Mouse (Mus musculus): ENCODE data around the gene Sbk3. TPM values are rescaled to one million over a fixed set of nuclear protein-coding genes. Genes with fewer than 3 reads are reported as not detected.
"Not testable (repeated sequence)": the region's sequence is repeated elsewhere in the genome, so short reads cannot be mapped to it uniquely, and the experiment has no call there.

Sbk3 gene
- 10 to 100 TPM; 21.0 to 24.3 TPM for total RNA-seq (2021)

DNA sequence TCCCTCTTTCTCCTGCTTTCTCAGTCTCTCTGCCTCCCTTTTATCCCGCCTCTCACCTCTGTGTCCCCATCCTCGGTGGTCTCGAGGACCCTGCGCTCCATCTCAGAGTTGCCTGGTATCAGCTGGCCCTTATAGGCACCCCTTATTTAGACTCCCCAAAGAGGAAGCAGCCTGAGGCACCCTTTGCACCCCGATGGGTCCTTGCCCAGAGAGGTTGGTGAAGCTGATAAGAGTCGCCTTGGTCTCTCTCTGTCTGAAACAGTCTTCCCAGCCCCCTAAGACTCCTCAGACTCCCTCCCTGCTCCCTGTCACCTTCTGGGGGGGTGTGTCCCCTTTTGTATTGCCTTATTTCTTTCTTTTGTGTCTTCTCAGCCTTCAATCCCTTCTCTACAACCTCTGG, at the start of gene Sbk3:
Gene Sbk3, minus strand, starts transcription at position 101 of the 400 bp plus-strand sequence.
- DNase-seq: no peak

DNA sequence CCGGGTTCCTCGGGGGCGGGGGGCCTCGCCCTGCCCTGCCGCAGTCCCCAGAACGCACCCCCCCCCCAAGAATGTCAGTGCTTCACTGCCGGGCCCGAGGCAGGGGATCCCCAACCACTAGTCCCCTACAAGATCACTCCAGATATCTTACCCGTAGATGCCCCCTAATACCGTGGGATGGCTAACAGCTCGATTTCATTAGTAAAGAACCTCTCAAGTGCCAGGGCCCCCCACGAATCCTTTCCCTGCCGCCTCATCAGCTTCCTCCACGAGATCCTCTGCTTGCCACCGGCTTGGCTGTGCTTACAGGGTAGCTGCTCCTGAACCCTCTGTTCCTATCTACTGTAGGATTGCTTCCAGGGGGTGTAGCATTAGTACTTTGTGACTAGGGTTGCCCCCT, 49.7 kb upstream of the Sbk3 start:
- no peak for DNase-seq

- peak; percentile 99 for DNase-seq
Measured at GRCm38 (mm10) chr7:5020000-5020681, 49.2 kb upstream of the Sbk3 start, which contains the start of the genes Zfp865 and Ccdc106. Gene Zfp865 (plus strand): TSS chr7:5020376. Gene Ccdc106 (plus strand): TSS chr7:5020553.

- DNase-seq: not testable (repeated sequence)
Measured at GRCm38 (mm10) chr7:5019576-5019975, 48.6 kb upstream of the Sbk3 start.

DNA sequence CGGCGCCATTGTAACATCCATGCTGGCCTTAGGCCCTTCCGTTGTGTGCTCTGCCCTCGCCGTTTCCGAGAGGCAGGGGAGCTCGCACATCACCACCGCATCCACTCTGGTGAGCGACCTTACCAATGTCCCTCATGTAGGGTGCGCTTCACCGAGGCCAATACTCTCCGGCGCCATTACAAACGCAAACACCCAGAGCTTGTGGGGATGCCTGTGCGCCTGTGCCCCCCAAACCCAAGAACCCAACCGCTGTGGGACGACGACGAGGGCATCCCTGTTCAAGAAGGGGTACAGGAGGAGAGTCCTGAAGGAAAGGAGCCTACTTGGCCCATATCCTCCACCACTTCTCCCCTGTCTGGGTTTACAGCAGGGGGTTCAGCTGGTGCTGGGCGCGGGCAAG, 47.0 kb upstream of the Sbk3 start:
- DNase-seq: no peak

- peak; percentile 49 for DNase-seq
Measured at GRCm38 (mm10) chr7:5017352-5017751, 46.4 kb upstream of the Sbk3 start.

- no peak for DNase-seq
Measured at GRCm38 (mm10) chr7:5016920-5017319, 46.0 kb upstream of the Sbk3 start.

DNA sequence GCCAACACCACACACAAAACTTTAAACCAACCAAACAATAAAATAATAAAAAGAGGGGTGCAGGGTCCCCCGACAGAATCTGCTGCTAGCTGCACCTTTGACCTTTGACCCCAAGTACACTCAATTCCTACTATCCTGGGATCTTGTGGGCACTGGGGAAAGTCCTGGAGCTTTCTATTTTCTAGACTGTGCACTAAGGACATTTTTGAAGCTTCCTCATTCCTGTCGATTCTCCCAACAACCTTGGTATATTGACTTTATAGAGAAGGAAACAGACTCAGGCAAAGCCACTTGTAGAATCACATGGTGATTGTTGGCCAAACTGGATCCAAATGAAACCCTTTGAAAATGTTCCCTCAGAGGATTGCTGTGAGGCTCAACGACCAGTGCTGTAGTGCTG, 45.1 kb upstream of the Sbk3 start:
- DNase-seq: no peak

DNA sequence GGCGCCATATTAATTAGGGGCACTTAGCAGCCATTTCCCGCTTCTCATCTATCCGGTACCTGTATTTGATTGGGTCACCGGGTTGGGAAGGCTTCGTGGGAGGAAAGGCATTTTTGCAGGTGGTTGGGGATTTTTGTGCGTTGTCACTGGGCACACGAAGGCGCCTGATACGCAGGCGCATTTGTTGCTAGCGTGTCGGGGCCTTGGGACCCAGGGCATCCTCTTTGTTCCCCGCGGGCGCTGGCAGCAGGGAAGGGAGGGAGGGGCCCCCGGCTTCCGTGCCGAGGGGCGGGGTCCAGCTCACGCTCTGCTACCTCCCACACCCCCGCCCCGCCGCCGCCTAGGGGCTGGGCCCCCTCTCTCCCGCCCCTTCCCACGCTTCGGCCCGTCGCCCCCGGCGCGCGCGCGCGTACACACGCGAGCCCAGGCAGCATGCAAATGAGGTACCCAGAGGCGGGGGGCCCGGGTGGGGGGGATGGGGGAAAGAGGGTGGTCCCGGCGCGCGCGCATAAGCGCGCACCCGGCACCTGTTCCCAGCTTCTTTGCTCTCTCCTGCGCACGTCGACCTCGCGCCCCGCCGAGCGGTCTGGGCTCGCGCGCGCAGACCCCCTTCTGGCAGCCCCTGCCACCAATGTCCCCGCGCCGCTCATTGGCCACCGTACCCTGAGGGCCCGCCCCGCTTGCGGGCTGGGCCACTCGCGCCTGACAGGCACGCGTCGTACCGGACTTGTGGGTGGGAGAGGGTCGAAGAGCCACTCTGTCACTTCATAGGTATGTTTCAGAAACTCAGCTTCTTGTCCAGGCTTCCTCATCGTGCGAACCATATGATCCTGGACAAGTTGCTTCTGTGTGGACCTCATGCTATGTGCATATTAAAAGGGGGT, 44.4 kb upstream of the Sbk3 start, which contains the start of gene Gm44973:
Gene Gm44973, plus strand, starts transcription at position 379 of the 884 bp plus-strand sequence.
- peak; percentile 95 for DNase-seq

GRCm38 (mm10) chr7:5014251-5015117, 43.5 kb upstream of the Sbk3 start, which contains the start of the genes Zfp524 and Fiz1:
Gene Zfp524 (plus strand): TSS chr7:5014415.
Gene Fiz1 (minus strand): TSS chr7:5014697.
- DNase-seq: peak; percentile 98

DNA sequence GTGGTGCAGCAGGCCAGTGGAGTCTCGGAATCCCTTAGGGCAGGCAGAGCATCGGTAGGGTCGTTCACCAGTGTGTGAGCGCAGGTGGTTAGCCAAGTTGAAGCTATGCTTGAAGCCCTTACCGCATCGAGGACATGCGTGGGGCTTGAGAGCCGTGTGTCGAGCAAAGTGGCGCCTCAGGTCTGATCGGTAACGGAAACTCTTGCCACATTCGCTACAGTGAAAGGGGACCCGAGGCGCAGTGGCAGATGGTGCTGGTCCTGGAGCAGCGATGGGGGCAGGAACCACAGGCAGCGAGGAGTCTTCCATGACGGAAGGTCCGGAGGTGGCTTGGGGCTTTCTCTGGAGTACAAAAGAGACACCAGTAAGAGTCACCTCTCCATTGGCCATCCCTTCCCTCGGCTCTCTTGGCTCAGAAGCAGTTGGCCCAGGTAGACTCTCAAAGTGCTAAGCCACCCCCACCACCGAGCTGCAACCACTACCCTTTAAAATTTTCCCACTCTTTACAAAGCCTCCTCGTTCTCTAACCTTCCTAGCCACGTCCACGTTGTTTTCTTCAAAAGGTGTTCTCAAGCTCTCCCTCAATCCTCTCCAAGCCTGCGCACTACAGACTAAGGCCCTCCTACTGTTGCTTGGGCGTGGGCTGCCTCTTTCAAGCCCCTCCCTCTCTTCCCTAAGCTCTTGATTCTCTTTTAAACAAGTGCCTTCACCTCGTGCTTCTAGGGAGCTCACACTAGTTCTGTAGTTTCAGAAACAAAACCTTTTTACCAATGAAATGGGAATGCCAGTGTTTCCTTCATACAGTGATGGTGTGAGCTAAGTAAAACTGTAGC, 41.9 kb upstream of the Sbk3 start:
- no peak for DNase-seq

DNA sequence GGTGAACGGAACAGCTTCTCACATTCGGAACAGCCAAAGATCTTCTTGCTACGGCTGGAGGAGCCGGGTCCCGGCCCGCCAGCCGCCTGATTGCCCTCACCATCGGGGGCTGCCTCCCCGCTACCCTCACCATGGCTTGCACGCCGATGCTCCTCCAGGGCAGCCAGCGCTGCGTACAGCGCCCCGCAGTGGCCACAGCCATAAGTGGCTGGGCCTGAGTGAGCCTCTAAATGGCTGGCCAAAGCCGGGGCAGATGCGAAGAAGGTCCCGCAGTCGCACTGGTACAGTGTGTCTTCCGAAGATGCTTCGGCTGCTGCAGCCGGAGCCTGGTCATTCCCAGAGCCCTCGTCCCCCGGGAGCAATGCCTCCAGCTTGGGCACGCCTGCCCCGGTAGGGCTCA, 37.3 kb upstream of the Sbk3 start:
- DNase-seq: no peak

DNA sequence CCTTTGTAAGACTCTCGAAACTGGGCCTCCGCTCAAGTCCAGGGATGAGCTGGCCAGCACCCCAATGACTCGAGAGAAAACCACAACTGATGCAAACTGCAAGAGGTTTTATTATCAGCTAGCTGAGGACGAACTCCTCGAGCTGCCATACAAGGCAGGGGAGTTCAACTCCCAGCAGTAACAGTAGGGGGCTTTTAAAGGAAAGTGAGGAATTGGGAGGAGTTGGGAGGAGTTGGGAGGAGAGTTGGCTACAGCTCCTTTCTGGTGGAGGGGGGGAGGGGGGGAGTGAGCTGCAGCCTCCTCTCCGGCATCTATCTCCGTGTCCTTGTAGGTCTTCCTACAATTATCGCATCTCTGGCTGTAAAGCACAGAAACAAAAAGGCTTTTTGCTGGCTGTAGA, 31.9 kb upstream of the Sbk3 start:
- not testable (repeated sequence) for DNase-seq

- no peak for DNase-seq
Measured at GRCm38 (mm10) chr7:4999876-5000275, 28.9 kb upstream of the Sbk3 start.

GRCm38 (mm10) chr7:4996934-4997333, 26.0 kb upstream of the Sbk3 start:
- no peak for DNase-seq

DNA sequence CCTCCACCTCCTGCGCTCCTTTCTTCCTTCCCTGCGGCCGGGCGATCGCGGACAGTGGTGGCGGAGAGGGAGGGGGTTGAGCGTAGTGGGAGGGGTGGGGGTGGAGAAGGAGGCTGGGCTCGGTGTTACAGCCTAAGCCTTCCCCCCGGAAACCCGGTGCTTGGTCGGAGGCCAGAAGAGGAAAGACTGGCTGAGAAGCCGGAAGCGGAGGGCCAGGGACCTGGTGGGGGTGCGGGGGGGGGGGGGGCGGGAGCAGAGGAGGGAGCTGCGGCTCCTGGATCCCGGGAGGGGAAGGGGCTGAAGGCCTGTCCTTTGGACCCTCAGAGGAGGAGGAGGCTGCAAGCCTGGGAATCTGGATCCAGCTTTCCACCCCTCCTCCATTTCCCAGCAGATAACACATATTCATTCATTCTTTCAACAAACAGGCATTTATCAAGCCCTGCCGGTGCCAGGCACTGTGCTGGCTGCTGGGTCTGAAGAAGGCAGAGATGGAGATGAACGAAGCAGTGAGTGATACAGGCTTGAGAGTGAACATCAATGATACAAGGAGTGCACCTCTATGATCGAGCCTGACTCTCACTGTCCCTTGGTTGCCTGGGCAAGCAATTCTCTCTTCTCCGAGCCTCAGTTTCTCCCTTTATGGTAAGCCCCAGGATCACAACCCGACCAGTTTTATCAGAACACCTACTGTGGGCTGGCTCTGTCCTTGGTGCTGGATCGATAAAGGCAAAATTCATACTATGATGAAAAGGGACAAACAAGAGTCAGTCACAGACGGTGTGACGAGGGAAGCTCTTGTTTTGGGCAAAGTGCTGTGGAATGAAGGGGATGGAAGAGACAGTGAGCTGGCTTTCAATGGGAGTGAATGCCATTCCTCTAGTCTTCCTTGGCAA, 25.3 kb upstream of the Sbk3 start, which contains the start of gene Zfp579:
Gene Zfp579, minus strand, starts transcription at position 156 of the 893 bp plus-strand sequence.
- peak; percentile 98 for DNase-seq

- DNase-seq: no peak
Measured at GRCm38 (mm10) chr7:4995268-4996002, 24.5 kb upstream of the Sbk3 start.

DNA sequence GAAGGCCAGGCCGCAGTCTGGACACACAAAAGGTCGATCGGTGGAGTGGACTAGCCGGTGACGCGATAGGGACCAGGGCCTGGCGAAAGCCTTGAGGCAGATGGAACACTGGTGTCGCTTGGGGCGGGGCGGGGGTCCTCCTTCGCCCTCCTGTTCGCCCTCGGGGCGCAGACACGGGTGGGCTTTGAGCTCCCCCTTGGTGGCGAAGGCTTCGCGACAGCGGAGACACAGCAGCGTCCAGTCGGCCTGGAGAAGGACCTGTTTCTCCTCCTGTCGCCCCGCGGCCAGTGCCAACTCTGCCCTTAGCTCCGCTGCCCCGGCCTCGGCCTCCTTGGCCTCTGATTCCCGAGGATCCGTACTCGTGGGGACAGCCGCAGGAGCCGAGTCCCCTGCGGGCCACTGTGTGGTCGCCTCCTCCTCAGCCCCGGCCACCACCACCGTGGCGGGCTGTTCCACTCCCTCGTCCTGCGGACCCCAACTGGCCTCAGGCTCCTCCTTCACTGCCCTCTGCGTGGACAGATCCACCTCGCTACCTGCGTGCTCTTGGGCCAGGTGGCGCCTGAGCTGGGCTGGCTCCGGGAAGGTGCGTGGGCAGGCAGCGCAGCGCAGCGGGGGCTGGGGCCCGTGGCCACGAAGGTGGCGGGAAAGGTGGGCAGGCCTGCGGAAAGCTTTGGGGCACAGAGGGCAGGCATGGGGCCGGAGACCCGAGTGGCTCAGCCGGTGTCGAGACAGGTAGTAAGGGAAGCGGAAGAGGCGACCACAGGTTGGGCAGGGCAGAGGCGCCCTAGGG, 23.2 kb upstream of the Sbk3 start:
- DNase-seq: no peak
